Mouse (Mus musculus) ES-E14 (cell line): Measurements from ENCODE around the gene Lrrc19. TPM values are rescaled to one million over a fixed set of nuclear protein-coding genes. Genes with fewer than 3 reads are reported as not detected.
A peak's percentile ranks its signal among the peaks of the same experiment; 100 is the strongest.
"Not testable (repeated sequence)": the region's sequence is repeated elsewhere in the genome, so short reads cannot be mapped to it uniquely, and the experiment has no call there.

ENCODE experiments used
- DNase-seq: peaks from one replicate; pipeline ENCODE4 v3.0.0-alpha.2; 2013; ENCODE audit warnings: low read depth, low spot score
- H3K27ac ChIP-seq: 2 replicates; pipeline ENCODE4 v1.5.1; 2012; ENCODE audit warnings: low read depth, mild to moderate bottlenecking, low read length, moderate library complexity, mixed read lengths; ENCODE audit not compliant: poor library complexity, insufficient read depth, severe bottlenecking
- H3K36me3 ChIP-seq: 2 replicates; pipeline ENCODE4 v1.6.1; 2012; ENCODE audit warnings: mild to moderate bottlenecking, low read length, moderate library complexity, mixed read lengths; ENCODE audit not compliant: control insufficient read depth, poor library complexity, insufficient read depth, severe bottlenecking
- H3K4me1 ChIP-seq, 2 experiments: fragments of 150-350 bp in 1 of 2; sonication (generic) in 1 of 2; 2 replicates each; pipeline ENCODE4 v1.6.1; 2012; ENCODE audit warnings: low read length in 2 of 2, mild to moderate bottlenecking in 1 of 2, mixed read lengths in 1 of 2; ENCODE audit not compliant: control insufficient read depth in 2 of 2, insufficient read depth in 2 of 2, poor library complexity in 1 of 2
- H3K4me3 ChIP-seq, 2 experiments: fragments of 150-350 bp in 1 of 2; sonication (generic) in 1 of 2; 2 replicates each; pipeline ENCODE4 v1.5.1; 2012; ENCODE audit warnings: low read length in 2 of 2, low read depth in 1 of 2, mild to moderate bottlenecking in 1 of 2, mixed read lengths in 1 of 2; ENCODE audit not compliant: insufficient read depth in 1 of 2, poor library complexity in 1 of 2, severe bottlenecking in 1 of 2
- H3K9ac ChIP-seq: 2 replicates; pipeline ENCODE4 v1.6.1; 2012; ENCODE audit warnings: low read depth, mild to moderate bottlenecking, low read length, mixed read lengths; ENCODE audit not compliant: poor library complexity, insufficient read depth, severe bottlenecking
- H3K9me3 ChIP-seq: fragments of 150-350 bp; sonication (generic); 2 replicates; pipeline ENCODE4 v1.6.1; 2012; ENCODE audit warnings: low read depth, mild to moderate bottlenecking, low read length; ENCODE audit not compliant: control insufficient read depth, insufficient read depth
- CHD2 ChIP-seq: IDR thresholded peaks from 2 replicates; pipeline ENCODE4 v1.6.1; 2014; ENCODE audit warnings: mild to moderate bottlenecking, low read depth, low read length, inconsistent platforms
- HCFC1 ChIP-seq: IDR thresholded peaks from 2 replicates; pipeline ENCODE4 v1.6.1; 2012; ENCODE audit warnings: low read length, inconsistent platforms, borderline replicate concordance; ENCODE audit not compliant: insufficient read depth
- MAFK ChIP-seq: IDR thresholded peaks from 2 replicates; pipeline ENCODE4 v1.6.1; 2014; ENCODE audit warnings: mild to moderate bottlenecking, low read depth, low read length, inconsistent platforms; ENCODE audit not compliant: insufficient read depth
- ZC3H11A ChIP-seq: IDR thresholded peaks from 2 replicates; pipeline ENCODE4 v1.6.1; 2012; ENCODE audit warnings: low read depth, mild to moderate bottlenecking, inconsistent platforms, low read length, borderline replicate concordance
- ZNF384 ChIP-seq: IDR thresholded peaks from 2 replicates; pipeline ENCODE4 v1.6.1; 2012; ENCODE audit warnings: low read depth, low read length, inconsistent platforms
- in situ Hi-C, 2 experiments: fragments of 600-800 bp; cut with MboI; formaldehyde crosslinking; loops; one replicate each; pipeline ENCODE4 v1.15.1; 2025; ENCODE audit warnings: low sequenced_read_pairs in 2 of 2, inconsistent platforms in 1 of 2; ENCODE audit not compliant: unreplicated experiment in 2 of 2
- total RNA-seq: library from RNA; depleted of rRNA; stranded (reverse); fragments of 300-350 nt; gene quantifications from 2 replicates; pipeline ENCODE4 v1.2.3, GENCODE M21; 2012

Lrrc19 gene
- total RNA-seq, 1 experiment = 0.09 TPM

DNA sequence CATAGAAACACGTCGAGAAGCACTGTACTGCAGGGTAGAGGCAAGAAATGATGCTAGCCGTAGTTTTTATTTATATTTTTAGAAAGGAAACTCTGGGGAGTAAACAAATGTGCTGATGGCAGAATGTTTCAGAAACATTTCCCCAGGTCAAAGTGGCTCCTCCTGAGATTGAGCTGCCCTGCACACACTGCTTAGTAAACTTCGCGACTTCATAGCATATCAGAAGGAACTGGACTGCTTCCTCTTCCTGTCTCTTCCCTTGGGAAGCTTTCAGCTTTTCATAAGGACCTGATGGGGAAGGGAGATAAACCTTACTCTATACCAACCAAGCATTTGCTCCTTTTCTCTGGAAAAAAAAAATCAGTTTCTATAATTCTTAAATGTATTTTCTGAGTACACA is 33.4 kb upstream of the Lrrc19 start:
- Histone ChIP-seq H3K9me3 (no peaks in the 10 kb centered on the region), H3K9ac (no peak overlapping the region), H3K4me1 (no peaks in the 10 kb centered on the region), H3K36me3 (no peaks in the 10 kb centered on the region), H3K27ac (no peak overlapping the region), H3K4me3 (no peak overlapping the region)
- DNase-seq = no peak
- in situ Hi-C loops = loop anchor here in 1 of 2 experiments (25.0 kb wide), 1 partner anchor 229 kb away; no protein-coding TSS in a partner anchor
- no peak for TF ChIP-seq ZC3H11A

- TF ChIP-seq CHD2 (no peak), HCFC1 (no peak), ZC3H11A (no peak), ZNF384 (no peak), MAFK (no peak)
- Histone ChIP-seq H3K27ac (no peak overlapping the region), H3K4me1 (no peaks in the 10 kb centered on the region), H3K4me3 (no peak overlapping the region), H3K36me3 (no peaks in the 10 kb centered on the region), H3K9ac (no peak overlapping the region), H3K9me3 (no peaks in the 10 kb centered on the region)
- in situ Hi-C loops = loop anchor here in 1 of 2 experiments (25.0 kb wide), 1 partner anchor 230 kb away; no protein-coding TSS in a partner anchor
- no peak for DNase-seq
Observed at GRCm38 (mm10) chr4:94682029-94682428, 32.1 kb upstream of the Lrrc19 start.

- in situ Hi-C loops = loop anchor here in 1 of 2 experiments (25.0 kb wide), 1 partner anchor 231 kb away; no protein-coding TSS in a partner anchor
Observed at GRCm38 (mm10) chr4:94681181-94681580, 31.2 kb upstream of the Lrrc19 start.

DNA sequence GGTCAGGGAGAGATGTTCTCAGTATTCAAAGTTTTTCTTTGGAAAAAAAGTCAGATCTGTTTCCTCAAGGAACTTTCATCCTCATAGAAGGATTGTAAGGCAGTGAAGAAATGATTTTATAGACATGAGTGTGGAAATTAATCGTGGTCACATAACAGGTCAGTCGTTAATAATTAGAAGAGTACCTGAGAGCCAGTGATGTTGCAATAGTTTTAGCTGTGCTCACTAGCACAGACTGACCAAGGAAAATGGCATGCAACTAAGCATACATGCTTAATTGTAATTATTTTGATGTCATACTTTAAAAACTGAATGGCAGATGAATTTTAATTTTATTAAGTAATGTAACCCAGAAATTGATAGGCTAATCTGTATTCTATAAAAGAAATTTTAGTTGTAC is 30.7 kb upstream of the Lrrc19 start:
- Histone ChIP-seq H3K27ac (no peak overlapping the region), H3K9me3 (no peaks in the 10 kb centered on the region), H3K4me3 (no peak overlapping the region), H3K9ac (no peak overlapping the region), H3K36me3 (no peaks in the 10 kb centered on the region), H3K4me1 (no peaks in the 10 kb centered on the region)
- TF ChIP-seq ZC3H11A (no peak), MAFK (no peak), ZNF384 (no peak), HCFC1 (no peak), CHD2 (no peak)
- DNase-seq = no peak
- in situ Hi-C loops = loop anchor here in 1 of 2 experiments (25.0 kb wide), 1 partner anchor 232 kb away; no protein-coding TSS in a partner anchor

More at GRCm38 (mm10) chr4:94681181-94681580, 31.2 kb upstream of the Lrrc19 start:
- no peak overlapping the region for H3K27ac ChIP-seq
- H3K4me3 ChIP-seq = no peak overlapping the region
- no peaks in the 10 kb centered on the region for H3K36me3 ChIP-seq
- H3K4me1 ChIP-seq = no peaks in the 10 kb centered on the region
- no peak for DNase-seq
- TF ChIP-seq ZNF384 = no peak
- TF ChIP-seq MAFK = no peak
- no peak for TF ChIP-seq HCFC1
- no peak for TF ChIP-seq CHD2
- no peak for TF ChIP-seq ZC3H11A
- no peaks in the 10 kb centered on the region for H3K9me3 ChIP-seq
- H3K9ac ChIP-seq = no peak overlapping the region

- peak; percentile 31 for DNase-seq
Observed at GRCm38 (mm10) chr4:94669718-94670117, 19.8 kb upstream of the Lrrc19 start.

DNA sequence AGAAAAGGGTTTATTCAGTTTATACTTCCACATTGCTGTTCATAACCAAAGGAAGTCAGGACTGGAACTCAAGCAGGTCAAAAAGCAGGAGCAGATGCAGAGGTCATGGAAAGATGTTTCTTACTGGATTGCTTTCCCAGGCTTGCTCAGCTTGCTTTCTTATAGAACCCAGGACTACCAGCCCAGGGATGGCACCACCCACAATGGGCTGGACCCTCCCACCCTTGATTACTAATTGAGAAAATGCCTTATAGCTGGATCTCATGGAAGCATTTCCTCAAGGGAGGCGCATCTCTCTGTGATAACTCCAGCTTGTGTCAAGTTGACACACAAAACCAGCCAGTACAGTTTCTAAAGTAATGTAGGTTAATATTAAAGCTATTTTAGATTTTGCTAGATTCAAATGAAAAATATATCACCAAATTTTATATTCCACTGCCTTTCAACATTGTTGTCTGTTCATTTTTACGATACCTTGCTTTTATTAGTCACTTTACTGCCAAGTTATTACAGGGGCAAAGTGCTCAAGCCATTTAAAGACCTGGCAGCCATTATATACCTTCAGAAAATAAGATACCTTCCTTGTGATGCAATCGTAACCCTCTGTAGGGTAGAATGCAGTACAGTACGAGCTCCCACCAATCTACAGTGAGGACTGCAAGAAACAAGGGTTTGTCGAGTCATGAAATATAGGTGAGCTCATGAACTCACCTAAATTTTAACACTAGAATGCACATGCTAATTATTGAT is 657 bp upstream of the Lrrc19 start:
- H3K4me1 ChIP-seq, H3K27ac ChIP-seq, H3K4me3 ChIP-seq, in situ Hi-C loops, H3K9ac ChIP-seq, DNase-seq, H3K36me3 ChIP-seq, H3K9me3 ChIP-seq: not testable (repeated sequence)

More at GRCm38 (mm10) chr4:94669718-94670117, 19.8 kb upstream of the Lrrc19 start:
- in situ Hi-C loops = no loop called here
- Histone ChIP-seq H3K4me3 (no peak overlapping the region), H3K36me3 (no peaks in the 10 kb centered on the region), H3K9ac (no peak overlapping the region), H3K27ac (no peak overlapping the region), H3K9me3 (no peaks in the 10 kb centered on the region), H3K4me1 (peaks cover 1 to 5% of the 10 kb centered on the region in 2 experiments; a peak in 1 of 4 replicates)
- TF ChIP-seq ZC3H11A = peak; percentile 85
- no peak for TF ChIP-seq MAFK
